Mouse (Mus musculus): Measurements from ENCODE around the gene Cish.

Gene Cish

GRCm38 (mm10) chr9:107297658-107298057, 1.8 kb downstream of the Cish start:
- in situ Hi-C loops (cut with MboI, MseI): loop anchor here (5.0 to 10.0 kb wide), 2 partner anchors 35 to 57 kb away; no protein-coding TSS in a partner anchor

GRCm38 (mm10) chr9:107298059-107298780, 2.4 kb downstream of the Cish start:
- in situ Hi-C loops (cut with MboI, MseI): loop anchor here (5.0 to 10.0 kb wide), 2 partner anchors 34 to 57 kb away; no protein-coding TSS in a partner anchor

GRCm38 (mm10) chr9:107298876-107299275, 3.0 kb downstream of the Cish start:
- in situ Hi-C loops (cut with MboI, MseI): loop anchor here (5.0 to 10.0 kb wide), 2 partner anchors 33 to 56 kb away; no protein-coding TSS in a partner anchor

GRCm38 (mm10) chr9:107299783-107300182, 4.0 kb downstream of the Cish start:
- in situ Hi-C loops (cut with MboI, MseI): loop anchor here (5.0 to 10.0 kb wide), 3 partner anchors 33 to 1105 kb away; partner anchors contain the start of gene Ppm1m

GRCm38 (mm10) chr9:107300224-107300973, 4.6 kb downstream of the Cish start:
- in situ Hi-C loops (cut with MboI, MseI): loop anchor here (10.0 kb wide), 1 partner anchor 1106 kb away; the partner anchor contains the start of gene Ppm1m

- in situ Hi-C loops (cut with MboI, MseI): loop anchor here (10.0 kb wide), 1 partner anchor 1107 kb away; the partner anchor contains the start of gene Ppm1m
These were observed 5.9 kb downstream of the Cish start for GRCm38 (mm10) chr9:107301554-107302331.

GRCm38 (mm10) chr9:107302592-107302991, 6.8 kb downstream of the Cish start:
- in situ Hi-C loops (cut with MboI, MseI): loop anchor here (10.0 kb wide), 1 partner anchor 1108 kb away; the partner anchor contains the start of gene Ppm1m

GRCm38 (mm10) chr9:107303121-107303820, 7.4 kb downstream of the Cish start:
- in situ Hi-C loops (cut with MboI, MseI): loop anchor here (10.0 kb wide), 1 partner anchor 1108 kb away; the partner anchor contains the start of gene Ppm1m

GRCm38 (mm10) chr9:107303900-107304299, 8.1 kb downstream of the Cish start:
- in situ Hi-C loops (cut with MboI, MseI): loop anchor here (10.0 kb wide), 1 partner anchor 1109 kb away; the partner anchor contains the start of gene Ppm1m

GRCm38 (mm10) chr9:107304383-107304782, 8.6 kb downstream of the Cish start:
- in situ Hi-C loops (cut with MboI, MseI): loop anchor here (10.0 kb wide), 1 partner anchor 1110 kb away; the partner anchor contains the start of gene Ppm1m

GRCm38 (mm10) chr9:107305012-107305411, 9.2 kb downstream of the Cish start:
- in situ Hi-C loops (cut with MboI, MseI): loop anchor here (10.0 kb wide), 1 partner anchor 1110 kb away; the partner anchor contains the start of gene Ppm1m

- in situ Hi-C loops (cut with MboI, MseI): loop anchor here (10.0 kb wide), 1 partner anchor 1111 kb away; the partner anchor contains the start of gene Ppm1m
These were observed 10.0 kb downstream of the Cish start for GRCm38 (mm10) chr9:107305601-107306542.

GRCm38 (mm10) chr9:107306673-107307072, 10.8 kb downstream of the Cish start:
- in situ Hi-C loops (cut with MboI, MseI): loop anchor here (10.0 kb wide), 1 partner anchor 1112 kb away; the partner anchor contains the start of gene Ppm1m

- in situ Hi-C loops (cut with MboI, MseI): loop anchor here (10.0 kb wide), 1 partner anchor 1112 kb away; the partner anchor contains the start of gene Ppm1m
These were observed 11.5 kb downstream of the Cish start for GRCm38 (mm10) chr9:107307099-107307872.

- in situ Hi-C loops (cut with MboI, MseI): loop anchor here (10.0 kb wide), 1 partner anchor 1113 kb away; the partner anchor contains the start of gene Ppm1m
These were observed 12.1 kb downstream of the Cish start for GRCm38 (mm10) chr9:107307886-107308285.

GRCm38 (mm10) chr9:107308346-107309000, 12.6 kb downstream of the Cish start:
- in situ Hi-C loops (cut with MboI, MseI): loop anchor here (10.0 kb wide), 1 partner anchor 1114 kb away; the partner anchor contains the start of gene Ppm1m

GRCm38 (mm10) chr9:107309171-107309570, 13.3 kb downstream of the Cish start:
- in situ Hi-C loops (cut with MboI, MseI): loop anchor here (10.0 kb wide), 1 partner anchor 1114 kb away; the partner anchor contains the start of gene Ppm1m

Data from T-helper 1 cell (primary cell).